Mouse (Mus musculus) hindbrain, embryonic 16.5 days (tissue): ENCODE measurements around the gene Kptn. TPM values are rescaled to one million over a fixed set of nuclear protein-coding genes. Genes with fewer than 3 reads are reported as not detected.

ENCODE experiments used
- ATAC-seq: fragments of 200-750 bp; cut with Nextera tagmentation; 2 replicates; pipeline ENCODE4 v1.8.0; 2017; ENCODE audit warnings: moderate TSS enrichment, moderate library complexity
- H3K27ac ChIP-seq: fragments of 300-500 bp; sonication (generic); 2 replicates; pipeline ENCODE4 v1.5.1; 2014; ENCODE audit warnings: low read depth, mild to moderate bottlenecking, control low read depth, low read length, moderate library complexity
- H3K27me3 ChIP-seq: fragments of 300-500 bp; sonication (generic); replicated peaks from 2 replicates; pipeline ENCODE4 v1.6.1; 2014; ENCODE audit warnings: low read length; ENCODE audit not compliant: control insufficient read depth, insufficient read depth
- H3K36me3 ChIP-seq: fragments of 300-500 bp; sonication (generic); 2 replicates; pipeline ENCODE4 v1.6.1; 2014; ENCODE audit warnings: mild to moderate bottlenecking, low read length, moderate library complexity, mixed read lengths; ENCODE audit not compliant: control insufficient read depth, insufficient read depth
- H3K4me1 ChIP-seq: fragments of 300-500 bp; sonication (generic); 2 replicates; pipeline ENCODE4 v1.6.1; 2014; ENCODE audit warnings: low read depth, low read length; ENCODE audit not compliant: control insufficient read depth, insufficient read depth
- H3K4me2 ChIP-seq: fragments of 300-500 bp; sonication (generic); 2 replicates; pipeline ENCODE4 v1.6.1; 2014; ENCODE audit warnings: mild to moderate bottlenecking, low read length, control low read depth, moderate library complexity
- H3K4me3 ChIP-seq: fragments of 300-500 bp; sonication (generic); 2 replicates; pipeline ENCODE4 v1.5.1; 2014; ENCODE audit warnings: mild to moderate bottlenecking, low read length, control low read depth, moderate library complexity
- H3K9ac ChIP-seq: fragments of 300-500 bp; sonication (generic); 2 replicates; pipeline ENCODE4 v1.6.1; 2014; ENCODE audit warnings: low read depth, mild to moderate bottlenecking, control low read depth, low read length, moderate library complexity
- H3K9me3 ChIP-seq: fragments of 300-500 bp; sonication (generic); 2 replicates; pipeline ENCODE4 v1.6.1; 2014; ENCODE audit warnings: mild to moderate bottlenecking, low read length, moderate library complexity; ENCODE audit not compliant: control insufficient read depth
- WGBS: fragments of 180-500 bp; shearing (Covaris S2); extraction: QIAGEN DNeasy Blood & Tissue Kit; methylation state at CpG from one replicate; pipeline ENCODE4 v1.1.7; 2014; 5-methylcytosine and 5-hydroxymethylcytosine counted together
- polyA plus RNA-seq: library from polyadenylated mRNA; unstranded; fragments of >200 nt; fragmentation: Nextera tagmentation; extraction: Ambion mirVana; gene quantifications from 2 replicates; pipeline ENCODE4 v1.2.1, GENCODE M21; 2015

The Kptn gene
- polyA plus RNA-seq, 1 experiment from 2014 or later, result 49.8 TPM

DNA sequence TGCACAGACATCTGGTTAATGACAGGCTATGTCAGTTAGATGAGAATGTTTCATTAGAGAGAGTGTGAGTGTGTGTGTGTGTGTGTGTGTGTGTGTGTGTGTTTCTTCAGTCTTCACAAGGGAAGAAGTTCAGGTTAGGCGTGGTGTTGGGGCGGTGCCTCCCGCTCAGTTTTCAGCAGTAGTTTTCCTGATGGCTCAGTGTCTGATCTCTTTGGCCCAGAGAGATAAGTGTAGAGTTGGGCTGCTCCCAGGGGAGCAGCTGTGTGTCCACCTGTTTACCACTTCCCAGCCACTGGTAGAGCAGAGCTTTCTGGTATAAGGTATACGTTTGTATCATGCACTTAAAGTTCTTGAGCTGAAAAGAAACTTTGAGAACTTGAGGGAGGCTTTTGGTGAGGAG is 19.8 kb upstream of the Kptn start:
- H3K4me3 ChIP-seq, result no peak overlapping the region; the same call in 1 of the 2 replicates
- WGBS, result 85% methylated on average over 4 of the region's 4 CpGs
- ATAC-seq, result no peak

GRCm38 (mm10) chr7:16101081-16101480 is 18.6 kb upstream of the Kptn start:
- no peak overlapping the region for H3K4me2 ChIP-seq
- H3K27me3 ChIP-seq, result no peaks in the 10 kb centered on the region
- no peak overlapping the region for H3K4me3 ChIP-seq
- WGBS, result 84% methylated on average over 7 of the region's 7 CpGs
- no peak overlapping the region for H3K9ac ChIP-seq
- H3K27ac ChIP-seq, result no peak overlapping the region
- no peak for ATAC-seq
- H3K36me3 ChIP-seq, result peaks cover 3% of the 10 kb centered on the region
- H3K4me1 ChIP-seq, result peaks cover 47% of the 10 kb centered on the region
- H3K9me3 ChIP-seq, result no peaks in the 10 kb centered on the region

More for the DNA sequence above, 19.8 kb upstream of the Kptn start:
- Histone ChIP-seq H3K27me3 (0 out of 2 replicates have a peak, but pooled peaks cover 2% of the 10 kb centered on the region), H3K4me1 (peaks cover 47% of the 10 kb centered on the region), H3K9me3 (no peaks in the 10 kb centered on the region), H3K36me3 (peaks cover 3% of the 10 kb centered on the region), H3K9ac (peak overlapping the region; percentile 87; the same call in 1 of the 2 replicates), H3K27ac (no peak overlapping the region), H3K4me2 (peak overlapping the region; percentile 91)

GRCm38 (mm10) chr7:16101726-16102475 is 17.8 kb upstream of the Kptn start:
- no peak for ATAC-seq
- peaks cover 3% of the 10 kb centered on the region for H3K36me3 ChIP-seq
- H3K4me1 ChIP-seq, result peaks cover 47% of the 10 kb centered on the region
- 69% methylated on average over 15 of the region's 15 CpGs for WGBS
- no peak overlapping the region for H3K4me2 ChIP-seq
- no peaks in the 10 kb centered on the region for H3K9me3 ChIP-seq
- no peak overlapping the region for H3K4me3 ChIP-seq
- H3K9ac ChIP-seq, result no peak overlapping the region
- H3K27me3 ChIP-seq, result no peaks in the 10 kb centered on the region
- H3K27ac ChIP-seq, result no peak overlapping the region

DNA sequence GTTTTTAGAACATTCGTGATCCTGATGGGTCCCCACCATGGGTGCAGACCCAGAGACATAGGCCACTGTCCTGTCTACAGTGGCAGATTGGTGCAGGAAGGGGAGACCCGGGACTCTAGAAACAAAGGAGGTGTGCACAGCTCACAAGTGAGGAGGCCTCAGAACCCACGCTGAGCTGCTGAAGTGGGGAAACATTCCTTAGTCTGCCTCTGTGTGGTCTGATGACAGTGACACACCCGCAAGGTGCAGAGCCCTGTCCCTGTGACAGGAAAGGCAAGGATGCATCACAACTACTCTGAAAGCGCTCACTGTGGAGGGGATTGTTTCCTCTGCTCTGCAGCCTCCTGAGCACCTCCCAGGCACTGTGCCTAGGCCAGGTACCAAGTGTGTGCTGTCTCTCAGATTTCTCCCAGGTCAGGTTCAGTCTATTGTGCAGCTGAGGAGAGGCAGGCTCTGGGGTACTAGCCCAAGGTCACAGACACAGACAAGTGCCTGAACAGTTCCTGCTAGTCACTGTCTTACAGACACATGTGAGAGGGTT is 16.9 kb upstream of the Kptn start:
- Histone ChIP-seq H3K4me3 (no peak overlapping the region), H3K9me3 (no peaks in the 10 kb centered on the region), H3K27me3 (no peaks in the 10 kb centered on the region), H3K27ac (no peak overlapping the region), H3K9ac (no peak overlapping the region; the same call in 1 of the 2 replicates), H3K4me2 (no peak overlapping the region), H3K36me3 (peaks cover 6% of the 10 kb centered on the region), H3K4me1 (peaks cover 44% of the 10 kb centered on the region)
- 90% methylated on average over 5 of the region's 5 CpGs for WGBS
- ATAC-seq, result no peak

DNA sequence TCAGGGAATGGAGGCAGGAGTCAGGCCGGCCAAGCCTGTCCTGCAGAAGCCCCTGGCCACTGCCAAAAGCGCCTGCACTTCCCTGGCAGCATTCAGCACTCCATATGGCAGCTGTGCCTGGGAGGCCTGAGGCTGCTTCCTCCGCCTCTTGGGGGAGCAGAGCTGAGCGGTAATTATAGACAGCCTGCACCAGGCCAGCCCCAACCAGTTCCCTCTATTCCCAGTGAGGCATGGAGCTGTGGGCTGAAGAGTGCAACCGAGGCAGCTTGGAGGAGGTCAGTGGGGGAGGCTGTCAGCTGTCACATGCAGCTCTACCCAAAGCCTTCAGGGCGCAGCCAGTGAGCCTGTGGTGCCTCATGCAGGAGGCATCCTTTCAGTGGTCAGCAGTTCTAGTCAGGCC is 15.9 kb upstream of the Kptn start:
- no peak overlapping the region; the same call in 1 of the 2 replicates for H3K4me2 ChIP-seq
- H3K9ac ChIP-seq, result peak overlapping the region; percentile 20; the same call in 1 of the 2 replicates
- no peaks in the 10 kb centered on the region for H3K9me3 ChIP-seq
- ATAC-seq, result peak; percentile 45
- 49% methylated on average over 6 of the region's 6 CpGs for WGBS
- no peaks in the 10 kb centered on the region for H3K27me3 ChIP-seq
- H3K4me1 ChIP-seq, result peaks cover 44% of the 10 kb centered on the region
- peaks cover 12% of the 10 kb centered on the region for H3K36me3 ChIP-seq
- H3K27ac ChIP-seq, result peak overlapping the region; percentile 68; the same call in 1 of the 2 replicates
- no peak overlapping the region for H3K4me3 ChIP-seq

DNA sequence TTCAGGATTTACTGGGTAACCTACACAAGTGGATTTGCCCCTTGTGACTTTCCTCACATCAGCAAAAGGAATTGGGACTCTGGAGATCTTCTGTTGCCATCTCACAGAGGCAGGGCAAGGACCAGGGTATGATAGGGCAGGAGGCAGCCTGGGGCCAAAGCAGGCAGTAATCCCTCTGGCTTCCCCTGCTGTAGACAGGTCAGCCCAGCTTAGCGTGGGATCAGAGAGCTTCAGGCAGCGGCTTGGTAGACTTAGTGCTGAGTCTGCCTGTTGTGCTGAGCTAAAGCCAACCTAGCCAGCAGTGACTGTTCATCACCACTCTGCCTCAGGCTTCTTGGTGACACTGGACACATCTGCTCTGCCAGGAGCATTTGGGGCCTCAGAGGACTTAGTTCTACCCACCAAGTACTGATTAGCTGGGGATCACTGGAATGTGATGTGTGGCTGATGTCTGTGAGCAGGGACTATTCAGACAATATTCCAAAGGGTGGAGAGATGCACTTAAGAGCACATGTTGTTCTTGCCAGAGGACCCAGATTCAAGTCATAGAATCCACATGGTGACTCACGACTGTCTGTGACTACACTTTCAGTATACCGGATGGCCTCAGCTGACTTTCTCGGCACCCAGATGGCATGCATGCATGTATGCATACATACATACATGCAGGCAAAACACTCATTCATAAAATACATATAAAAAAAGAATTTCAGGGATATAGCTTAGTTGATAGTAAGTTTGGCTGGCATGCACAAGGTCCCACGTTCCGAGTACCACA is 14.9 kb upstream of the Kptn start:
- Histone ChIP-seq H3K36me3 (peaks cover 17% of the 10 kb centered on the region), H3K4me2 (no peak overlapping the region), H3K27me3 (no peaks in the 10 kb centered on the region), H3K27ac (no peak overlapping the region), H3K4me3 (no peak overlapping the region), H3K9ac (no peak overlapping the region), H3K9me3 (no peaks in the 10 kb centered on the region), H3K4me1 (peaks cover 36% of the 10 kb centered on the region)
- ATAC-seq, result no peak
- WGBS, result 86% methylated on average over 7 of the region's 7 CpGs

- H3K4me1 ChIP-seq, result peaks cover 3% of the 10 kb centered on the region
- 90% methylated on average over 9 of the region's 9 CpGs for WGBS
- H3K36me3 ChIP-seq, result peaks cover 37% of the 10 kb centered on the region
- no peak overlapping the region for H3K4me3 ChIP-seq
- H3K27ac ChIP-seq, result no peak overlapping the region
- no peak overlapping the region for H3K9ac ChIP-seq
- no peak overlapping the region for H3K4me2 ChIP-seq
- ATAC-seq, result no peak
- H3K9me3 ChIP-seq, result no peaks in the 10 kb centered on the region
- no peaks in the 10 kb centered on the region for H3K27me3 ChIP-seq
Observed at GRCm38 (mm10) chr7:16108886-16109542, 10.7 kb upstream of the Kptn start.

- Histone ChIP-seq H3K27ac (no peak overlapping the region), H3K9me3 (no peaks in the 10 kb centered on the region), H3K27me3 (no peaks in the 10 kb centered on the region), H3K9ac (no peak overlapping the region), H3K4me1 (no peaks in the 10 kb centered on the region), H3K36me3 (peaks cover 42% of the 10 kb centered on the region), H3K4me2 (no peak overlapping the region), H3K4me3 (no peak overlapping the region)
- WGBS, result 93% methylated on average over 8 of the region's 8 CpGs
- ATAC-seq, result no peak
Observed at GRCm38 (mm10) chr7:16110158-16110557, 9.5 kb upstream of the Kptn start.
